Mouse (Mus musculus): ENCODE data around the gene Npb.

DNA sequence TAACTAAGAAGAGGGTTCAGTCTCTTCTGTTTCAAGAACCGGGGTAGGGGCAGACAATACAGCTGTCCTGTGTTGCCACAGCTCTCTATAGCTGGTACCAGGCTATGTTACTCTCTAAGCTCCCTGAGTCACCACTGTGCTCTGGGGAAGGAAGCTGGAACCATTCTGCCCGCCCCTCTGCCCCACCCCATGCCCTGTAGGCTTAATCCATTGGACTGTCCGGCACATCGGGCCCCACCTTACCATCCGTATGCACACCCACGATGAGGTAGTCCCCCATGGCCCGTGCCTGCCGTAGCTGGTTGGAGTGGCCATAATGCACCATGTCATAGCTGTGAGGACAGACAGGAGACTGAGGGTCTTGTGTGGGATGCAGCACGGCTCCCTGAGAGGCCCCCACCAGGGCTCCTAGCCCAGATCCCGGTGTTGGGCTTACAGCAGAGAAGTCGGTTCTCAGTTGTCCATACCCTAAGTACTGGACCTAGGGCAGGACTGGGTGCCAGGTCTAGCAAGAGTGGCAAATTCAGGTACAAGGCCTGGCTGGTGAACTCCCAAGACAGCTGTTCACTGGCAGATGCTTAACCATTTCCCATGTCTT, 7.4 kb downstream of the Npb start:
- TF ChIP-seq CTCF (IDR thresholded peaks at IDR 0.05; ENCODE audit: control insufficient read depth, insufficient read depth, insufficient replicate concordance, low read depth, low read length) (no peak), POLR2A (IDR thresholded peaks at IDR 0.05; ENCODE audit: control insufficient read depth, low read depth, low read length) (no peak)

Data from testis, adult 2 months (tissue).